Mouse (Mus musculus) heart, adult 2 months (tissue): Measurements from ENCODE around the gene 2510002D24Rik. TPM values are rescaled to one million over a fixed set of nuclear protein-coding genes. Genes with fewer than 3 reads are reported as not detected.
A peak's percentile ranks its signal among the peaks of the same experiment; 100 is the strongest.

Experiments
- DNase-seq, 2 experiments: peaks; one replicate each; pipeline ENCODE4 v3.0.0; 2021
- H3K27ac ChIP-seq: fragments of 200-600 bp; 2 replicates; pipeline ENCODE4 v1.8.1; 2022
- H3K27me3 ChIP-seq: fragments of 200-500 bp; 2 replicates; pipeline ENCODE4 v1.6.1; 2012; ENCODE audit warnings: mild to moderate bottlenecking, low read length, inconsistent platforms, mixed read lengths; ENCODE audit not compliant: control insufficient read depth, insufficient read depth
- H3K36me3 ChIP-seq: fragments of 200-500 bp; 2 replicates; pipeline ENCODE4 v1.6.1; 2012; ENCODE audit warnings: low read length, inconsistent platforms; ENCODE audit not compliant: control insufficient read depth, insufficient read depth
- H3K4me1 ChIP-seq: fragments of 200-500 bp; 2 replicates; pipeline ENCODE4 v1.6.1; 2011; ENCODE audit warnings: low read length; ENCODE audit not compliant: control insufficient read depth, insufficient read depth
- H3K4me3 ChIP-seq: fragments of 200-600 bp; 2 replicates; pipeline ENCODE4 v1.8.1; 2022
- H3K79me2 ChIP-seq: fragments of 200-500 bp; replicated peaks from 2 replicates; pipeline ENCODE4 v1.6.1; 2012; ENCODE audit warnings: mild to moderate bottlenecking, inconsistent platforms, low read length, moderate library complexity, mixed read lengths; ENCODE audit not compliant: control insufficient read depth, insufficient read depth
- H3K9ac ChIP-seq: fragments of 200-500 bp; 2 replicates; pipeline ENCODE4 v1.6.1; 2012; ENCODE audit warnings: low read depth, mild to moderate bottlenecking, control low read depth, inconsistent platforms, low read length, mixed read lengths
- CTCF ChIP-seq: fragments of 200-600 bp; IDR thresholded peaks from 2 replicates; pipeline ENCODE4 v1.8.1; 2022; ENCODE audit warnings: antibody characterized with exemption, mild to moderate bottlenecking, moderate library complexity
- EP300 ChIP-seq: fragments of 200-500 bp; IDR thresholded peaks from 2 replicates; pipeline ENCODE4 v1.6.1; 2011; ENCODE audit warnings: low read depth, low read length, control low read depth; ENCODE audit not compliant: insufficient read depth
- POLR2A ChIP-seq: fragments of 200-500 bp; IDR thresholded peaks from 2 replicates; pipeline ENCODE4 v1.6.1; 2011; ENCODE audit warnings: mild to moderate bottlenecking, low read depth, low read length, control low read depth; ENCODE audit not compliant: insufficient read depth
- WGBS: fragments of 180-500 bp; shearing (Covaris S2); methylation state at CpG from one replicate; pipeline ENCODE4 v1.1.7; 2018; 5-methylcytosine and 5-hydroxymethylcytosine counted together
- intact Hi-C: fragments of 180-260 bp; cut with DNase I; formaldehyde crosslinking; loops from one replicate; pipeline ENCODE4 v1.15.1; 2025
- polyA plus RNA-seq: library from polyadenylated mRNA; depleted of rRNA; stranded (reverse); fragments of >200 nt; gene quantifications from 2 replicates; pipeline ENCODE4 v1.2.3, GENCODE M21; 2012; rRNA removed
- total RNA-seq, 2 experiments: library from RNA; stranded (reverse); gene quantifications; 2 replicates each; pipeline ENCODE4 v1.2.3; 2021

Gene 2510002D24Rik
- total and polyA plus RNA-seq, 3 experiments: 23.3 to 46.9 (median 25.5) TPM

DNA sequence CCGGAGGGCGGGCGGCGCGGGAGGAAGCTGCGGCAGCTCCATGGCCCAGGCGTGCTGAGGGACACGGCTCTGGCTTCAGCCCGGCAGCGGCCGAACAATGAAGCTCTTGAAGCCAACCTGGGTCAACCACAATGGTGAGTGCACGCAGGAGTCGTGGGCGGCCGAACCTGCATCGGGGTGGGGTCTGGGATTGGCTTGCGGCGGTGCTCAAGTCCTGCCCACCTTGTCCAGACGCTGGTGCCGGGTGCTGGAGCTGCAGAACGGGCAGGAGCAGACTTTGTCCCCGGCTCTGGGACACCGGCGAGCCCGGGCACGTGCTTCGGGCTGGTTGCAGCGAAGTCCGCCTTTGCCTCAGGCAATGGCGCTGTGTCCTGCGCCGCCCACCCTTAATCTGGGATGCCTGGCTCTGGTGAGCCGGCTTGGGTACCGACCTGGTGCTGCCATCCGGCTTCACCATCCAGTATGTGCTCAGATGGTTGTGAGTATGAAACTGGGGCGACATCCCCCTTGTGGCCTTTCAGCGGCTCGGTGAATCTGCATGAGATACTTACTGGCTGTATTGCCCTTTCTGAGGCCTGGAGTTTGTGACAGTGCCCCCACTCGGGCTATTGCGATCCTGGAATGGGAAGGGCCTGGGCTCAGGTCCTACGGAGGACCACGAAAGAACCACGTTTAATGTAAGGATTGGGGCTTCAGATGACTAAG is 41.2 kb downstream of the 2510002D24Rik start:
- Histone ChIP-seq H3K36me3 (no peaks in the 10 kb centered on the region; the same call in 1 of the 2 replicates), H3K9ac (peak overlapping the region; percentile 88), H3K79me2 (no peaks in the 10 kb centered on the region; the same call in 1 of the 2 replicates), H3K4me3 (peak overlapping the region; percentile 96), H3K27me3 (no peaks in the 10 kb centered on the region), H3K4me1 (0 out of 2 replicates have a peak, but pooled peaks cover 2% of the 10 kb centered on the region), H3K27ac (peak overlapping the region; percentile 92)
- no peak for TF ChIP-seq EP300
- TF ChIP-seq CTCF: peak; percentile 49
- under 1% methylated on average over 43 of the region's 43 CpGs for WGBS
- intact Hi-C loops: loop anchor here (2.0 to 5.0 kb wide), 2 partner anchors 67 to 190 kb away; partner anchors contain the start of genes Cdc45 and Ufd1
- peak in 1 of 2 experiments; percentile 46 for DNase-seq

DNA sequence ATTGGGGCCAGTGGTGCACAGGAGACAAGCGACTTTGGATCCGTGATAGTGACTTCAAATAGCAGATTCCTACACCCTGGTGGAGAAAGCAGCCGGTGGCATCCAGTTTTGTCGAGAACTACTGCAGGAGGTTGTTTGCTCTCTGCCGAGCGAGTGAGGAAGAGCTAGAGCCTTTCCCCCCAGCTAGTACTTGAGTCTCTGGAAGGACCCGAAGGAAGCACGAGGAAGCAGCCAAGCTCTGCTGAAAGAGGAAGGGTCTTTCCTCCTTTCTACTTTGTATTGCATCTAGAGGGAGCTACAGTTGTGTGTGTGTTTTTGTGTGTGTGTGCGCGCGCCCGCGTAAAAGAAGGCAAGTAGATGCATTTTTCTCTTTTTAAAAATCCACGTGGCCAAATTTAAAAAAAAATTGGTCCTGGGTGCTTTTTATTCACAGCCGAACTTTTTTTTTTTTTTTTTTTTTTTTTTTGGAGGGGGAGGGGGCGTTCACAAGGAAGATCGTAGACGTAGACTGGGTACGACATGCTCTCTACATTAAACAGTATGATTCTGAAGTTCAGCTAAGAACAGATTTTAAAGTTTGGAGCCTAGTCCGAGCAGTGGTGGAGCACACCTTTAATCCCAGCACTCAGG is 41.8 kb downstream of the 2510002D24Rik start:
- peak overlapping the region; percentile 96 for H3K4me3 ChIP-seq
- no peaks in the 10 kb centered on the region; the same call in 1 of the 2 replicates for H3K36me3 ChIP-seq
- no peak overlapping the region; the same call in none of the 2 replicates for H3K27ac ChIP-seq
- H3K9ac ChIP-seq: peak overlapping the region; percentile 88
- H3K79me2 ChIP-seq: peaks cover 2% of the 10 kb centered on the region
- WGBS: 20% methylated on average over 20 of the region's 20 CpGs
- intact Hi-C loops: loop anchor here (5.0 kb wide), 1 partner anchor 191 kb away; no protein-coding TSS in a partner anchor
- H3K4me1 ChIP-seq: 0 out of 2 replicates have a peak, but pooled peaks cover 2% of the 10 kb centered on the region
- TF ChIP-seq EP300 (no peak), CTCF (no peak), POLR2A (no peak)
- no peak for DNase-seq
- H3K27me3 ChIP-seq: no peaks in the 10 kb centered on the region

DNA sequence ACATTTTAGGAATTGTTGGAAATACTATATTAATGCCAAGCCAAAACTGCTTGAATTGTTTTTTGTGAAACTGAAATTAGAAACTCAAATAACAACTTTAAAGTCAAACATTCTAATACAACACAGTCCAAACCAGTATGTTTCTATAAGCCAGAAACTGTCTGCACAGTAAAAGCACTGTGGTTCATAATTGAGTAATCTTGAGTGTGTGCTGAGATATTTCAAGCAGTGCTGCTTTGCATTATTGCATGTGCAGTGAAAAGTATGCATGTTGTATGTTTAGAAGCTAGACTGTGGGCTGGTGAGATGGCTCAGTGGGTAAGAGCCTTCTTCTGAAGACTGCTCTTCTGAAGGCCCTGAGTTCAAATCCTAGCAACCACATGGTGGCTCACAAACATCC is 47.7 kb downstream of the 2510002D24Rik start:
- no peaks in the 10 kb centered on the region for H3K27me3 ChIP-seq

More for the DNA sequence above, 47.7 kb downstream of the 2510002D24Rik start:
- Histone ChIP-seq H3K79me2 (peaks cover 4% of the 10 kb centered on the region), H3K36me3 (no peaks in the 10 kb centered on the region; the same call in 1 of the 2 replicates), H3K4me3 (no peak overlapping the region), H3K9ac (no peak overlapping the region), H3K27ac (no peak overlapping the region), H3K4me1 (peaks cover 4% of the 10 kb centered on the region)
- intact Hi-C loops: no loop called here
- DNase-seq: no peak
- TF ChIP-seq EP300 (no peak), CTCF (no peak), POLR2A (no peak)

Other genes starting within 250 kb of the 2510002D24Rik start
- 1 to 10 TPM in 1 of 2 experiments, under 1 TPM in 1; 0.68 to 1.1 TPM for gene Tbx1, start 245.9 kb upstream of the 2510002D24Rik start, total RNA-seq
- 0.91 and 1.3 TPM in 2 replicates for gene Tbx1, start 245.9 kb upstream of the 2510002D24Rik start, polyA plus RNA-seq
- 1 to 10 TPM in 1 of 2 experiments, under 1 TPM in 1; 0.86 to 3.5 TPM for gene Gp1bb, start 214.2 kb upstream of the 2510002D24Rik start, total RNA-seq
- gene Gp1bb, start 214.2 kb upstream of the 2510002D24Rik start, polyA plus RNA-seq: 1.3 and 5.6 TPM in 2 replicates
- gene Gm49601, start 210.2 kb upstream of the 2510002D24Rik start, total RNA-seq: 1 to 10 TPM; 1.1 TPM
- gene Gm49601, start 210.2 kb upstream of the 2510002D24Rik start, polyA plus RNA-seq: 3.1 and 4.9 TPM in 2 replicates
- gene Sept5, start 206.6 kb upstream of the 2510002D24Rik start, total RNA-seq: 1 to 10 TPM; 3.2 to 5.6 TPM
- 7.1 and 7.3 TPM in 2 replicates for gene Sept5, start 206.6 kb upstream of the 2510002D24Rik start, polyA plus RNA-seq
- gene Cldn5, start 59.7 kb upstream of the 2510002D24Rik start, total RNA-seq: 10 to 100 TPM; 14.7 to 19.5 TPM
- 27.6 and 38.3 TPM in 2 replicates for gene Cldn5, start 59.7 kb upstream of the 2510002D24Rik start, polyA plus RNA-seq
- 10 to 100 TPM; 45.4 to 48.5 TPM for gene Ufd1, start 24.8 kb upstream of the 2510002D24Rik start, total RNA-seq
- 30.3 and 42.6 TPM in 2 replicates for gene Ufd1, start 24.8 kb upstream of the 2510002D24Rik start, polyA plus RNA-seq
- 1 to 10 TPM; 2.5 to 3.4 TPM for gene Cdc45, start 24.6 kb upstream of the 2510002D24Rik start, total RNA-seq
- gene Cdc45, start 24.6 kb upstream of the 2510002D24Rik start, polyA plus RNA-seq: 3.9 and 5.2 TPM in 2 replicates
- gene Gm28539, start within 50 bp of the 2510002D24Rik start, total RNA-seq: 1 to 10 TPM in 1 of 2 experiments, not detected in 1; 1.3 TPM
- gene Gm28539, start within 50 bp of the 2510002D24Rik start, polyA plus RNA-seq: not detected in 2 replicates
- gene Mrpl40, start 40.3 kb downstream of the 2510002D24Rik start, total RNA-seq: 10 to 100 TPM; 48.3 to 57.2 TPM
- gene Mrpl40, start 40.3 kb downstream of the 2510002D24Rik start, polyA plus RNA-seq: 13.2 and 19.1 TPM in 2 replicates
- 10 to 100 TPM; 19.0 to 20.9 TPM for gene Hira, start 40.5 kb downstream of the 2510002D24Rik start, total RNA-seq
- 23.1 and 24.4 TPM in 2 replicates for gene Hira, start 40.5 kb downstream of the 2510002D24Rik start, polyA plus RNA-seq